Mouse (Mus musculus) ES-E14 (cell line): ENCODE measurements around the gene Kansl1l. TPM values are rescaled to one million over a fixed set of nuclear protein-coding genes. Genes with fewer than 3 reads are reported as not detected.

Source experiments
- DNase-seq: peaks from one replicate; pipeline ENCODE4 v3.0.0-alpha.2; 2013; ENCODE audit warnings: low read depth, low spot score
- H3K27ac ChIP-seq: 2 replicates; pipeline ENCODE4 v1.5.1; 2012; ENCODE audit warnings: low read depth, mild to moderate bottlenecking, low read length, moderate library complexity, mixed read lengths; ENCODE audit not compliant: poor library complexity, insufficient read depth, severe bottlenecking
- H3K36me3 ChIP-seq: 2 replicates; pipeline ENCODE4 v1.6.1; 2012; ENCODE audit warnings: mild to moderate bottlenecking, low read length, moderate library complexity, mixed read lengths; ENCODE audit not compliant: control insufficient read depth, poor library complexity, insufficient read depth, severe bottlenecking
- H3K4me1 ChIP-seq, 2 experiments: fragments of 150-350 bp in 1 of 2; sonication (generic) in 1 of 2; 2 replicates each; pipeline ENCODE4 v1.6.1; 2012; ENCODE audit warnings: low read length in 2 of 2, mild to moderate bottlenecking in 1 of 2, mixed read lengths in 1 of 2; ENCODE audit not compliant: control insufficient read depth in 2 of 2, insufficient read depth in 2 of 2, poor library complexity in 1 of 2
- H3K4me3 ChIP-seq, 2 experiments: fragments of 150-350 bp in 1 of 2; sonication (generic) in 1 of 2; 2 replicates each; pipeline ENCODE4 v1.5.1; 2012; ENCODE audit warnings: low read length in 2 of 2, low read depth in 1 of 2, mild to moderate bottlenecking in 1 of 2, mixed read lengths in 1 of 2; ENCODE audit not compliant: insufficient read depth in 1 of 2, poor library complexity in 1 of 2, severe bottlenecking in 1 of 2
- H3K9ac ChIP-seq: 2 replicates; pipeline ENCODE4 v1.6.1; 2012; ENCODE audit warnings: low read depth, mild to moderate bottlenecking, low read length, mixed read lengths; ENCODE audit not compliant: poor library complexity, insufficient read depth, severe bottlenecking
- H3K9me3 ChIP-seq: fragments of 150-350 bp; sonication (generic); 2 replicates; pipeline ENCODE4 v1.6.1; 2012; ENCODE audit warnings: low read depth, mild to moderate bottlenecking, low read length; ENCODE audit not compliant: control insufficient read depth, insufficient read depth
- CHD2 ChIP-seq: IDR thresholded peaks from 2 replicates; pipeline ENCODE4 v1.6.1; 2014; ENCODE audit warnings: mild to moderate bottlenecking, low read depth, low read length, inconsistent platforms
- HCFC1 ChIP-seq: IDR thresholded peaks from 2 replicates; pipeline ENCODE4 v1.6.1; 2012; ENCODE audit warnings: low read length, inconsistent platforms, borderline replicate concordance; ENCODE audit not compliant: insufficient read depth
- MAFK ChIP-seq: IDR thresholded peaks from 2 replicates; pipeline ENCODE4 v1.6.1; 2014; ENCODE audit warnings: mild to moderate bottlenecking, low read depth, low read length, inconsistent platforms; ENCODE audit not compliant: insufficient read depth
- ZC3H11A ChIP-seq: IDR thresholded peaks from 2 replicates; pipeline ENCODE4 v1.6.1; 2012; ENCODE audit warnings: low read depth, mild to moderate bottlenecking, inconsistent platforms, low read length, borderline replicate concordance
- ZNF384 ChIP-seq: IDR thresholded peaks from 2 replicates; pipeline ENCODE4 v1.6.1; 2012; ENCODE audit warnings: low read depth, low read length, inconsistent platforms
- in situ Hi-C, 2 experiments: fragments of 600-800 bp; cut with MboI; formaldehyde crosslinking; loops; one replicate each; pipeline ENCODE4 v1.15.1; 2025; ENCODE audit warnings: low sequenced_read_pairs in 2 of 2, inconsistent platforms in 1 of 2; ENCODE audit not compliant: unreplicated experiment in 2 of 2
- total RNA-seq: library from RNA; depleted of rRNA; stranded (reverse); fragments of 300-350 nt; gene quantifications from 2 replicates; pipeline ENCODE4 v1.2.3, GENCODE M21; 2012; rRNA removed

Gene Kansl1l
- total RNA-seq, 1 experiment: 3.3 TPM

GRCm38 (mm10) chr1:66678662-66679061 is 138.7 kb downstream of the Kansl1l start:
- Histone ChIP-seq H3K36me3 (no peaks in the 10 kb centered on the region), H3K4me1 (no peaks in the 10 kb centered on the region), H3K9me3 (no peaks in the 10 kb centered on the region), H3K9ac (no peak overlapping the region), H3K27ac (no peak overlapping the region), H3K4me3 (no peak overlapping the region)
- in situ Hi-C loops: no loop called here
- TF ChIP-seq HCFC1 (no peak), MAFK (peak; percentile 86)
- no peak for DNase-seq

- Histone ChIP-seq H3K27ac (no peak overlapping the region), H3K4me1 (no peaks in the 10 kb centered on the region), H3K9ac (no peak overlapping the region), H3K36me3 (no peaks in the 10 kb centered on the region), H3K4me3 (no peak overlapping the region), H3K9me3 (no peaks in the 10 kb centered on the region)
- no peak for DNase-seq
- TF ChIP-seq HCFC1 (no peak), MAFK (no peak)
- in situ Hi-C loops: no loop called here
These were observed 139.4 kb downstream of the Kansl1l start for GRCm38 (mm10) chr1:66677928-66678327.

DNA sequence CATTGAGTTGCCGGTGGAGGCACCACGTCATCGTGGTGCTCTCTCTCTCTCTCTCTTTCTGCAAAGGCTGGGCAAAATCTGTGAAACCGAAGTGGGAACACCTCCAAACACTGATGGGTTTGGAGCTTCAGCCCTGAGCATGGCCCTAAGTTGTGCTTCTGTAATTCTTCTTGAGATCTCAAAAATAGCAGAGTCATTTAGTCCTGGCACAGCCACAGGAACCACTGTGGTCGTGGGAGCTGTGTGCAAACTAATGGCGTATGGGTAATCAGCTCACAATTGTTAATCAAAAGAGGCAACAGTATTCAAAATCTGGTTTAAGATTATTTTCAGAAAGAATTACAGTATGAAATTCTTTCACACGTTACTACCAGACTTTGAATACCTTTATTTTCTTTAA is 144.6 kb downstream of the Kansl1l start:
- no peak overlapping the region for H3K27ac ChIP-seq
- no peak overlapping the region for H3K9ac ChIP-seq
- no peak overlapping the region for H3K4me3 ChIP-seq
- TF ChIP-seq ZNF384 (no peak), MAFK (no peak), ZC3H11A (no peak), HCFC1 (no peak), CHD2 (no peak)
- in situ Hi-C loops: no loop called here
- no peaks in the 10 kb centered on the region for H3K4me1 ChIP-seq
- no peak for DNase-seq
- H3K9me3 ChIP-seq: no peaks in the 10 kb centered on the region
- no peaks in the 10 kb centered on the region for H3K36me3 ChIP-seq

GRCm38 (mm10) chr1:66671475-66671874 is 145.9 kb downstream of the Kansl1l start:
- DNase-seq: no peak
- Histone ChIP-seq H3K4me1 (no peaks in the 10 kb centered on the region), H3K36me3 (no peaks in the 10 kb centered on the region), H3K27ac (no peak overlapping the region), H3K9ac (no peak overlapping the region), H3K4me3 (no peak overlapping the region), H3K9me3 (no peaks in the 10 kb centered on the region)
- in situ Hi-C loops: no loop called here
- no peak for TF ChIP-seq HCFC1
- TF ChIP-seq MAFK: no peak
- no peak for TF ChIP-seq ZC3H11A
- no peak for TF ChIP-seq ZNF384
- no peak for TF ChIP-seq CHD2

Other genes starting within 250 kb of the Kansl1l start
- 67.9 and 73.3 TPM in 2 replicates for gene Rpe, start 116.7 kb downstream of the Kansl1l start, total RNA-seq
- 4.2 and 4.9 TPM in 2 replicates for gene Acadl, start 45.7 kb upstream of the Kansl1l start, total RNA-seq
- not detected in 2 replicates for gene Myl1, start 127.8 kb upstream of the Kansl1l start, total RNA-seq
- gene Lancl1, start 221.3 kb upstream of the Kansl1l start, total RNA-seq: 41.2 and 71.6 TPM in 2 replicates